Mouse (Mus musculus): ENCODE measurements around the gene Kcnip4.

Gene Kcnip4

GRCm38 (mm10) chr5:49352061-49352460, 172.6 kb downstream of the Kcnip4 start:
- no peak for DNase-seq (ENCODE audit: low spot score in 2 of 2)

- DNase-seq (ENCODE audit: low spot score in 2 of 2) = peak in 1 of 2 experiments; percentile 49
These were observed 174.4 kb downstream of the Kcnip4 start for GRCm38 (mm10) chr5:49350126-49350909.

- no peak for DNase-seq (ENCODE audit: low spot score in 2 of 2)
These were observed 175.2 kb downstream of the Kcnip4 start for GRCm38 (mm10) chr5:49349541-49349940.

- DNase-seq (ENCODE audit: low spot score in 2 of 2) = no peak
These were observed 176.2 kb downstream of the Kcnip4 start for GRCm38 (mm10) chr5:49348511-49348910.

GRCm38 (mm10) chr5:49344606-49345005, 180.1 kb downstream of the Kcnip4 start:
- DNase-seq (ENCODE audit: low spot score in 2 of 2) = no peak

GRCm38 (mm10) chr5:49337164-49337563, 187.5 kb downstream of the Kcnip4 start:
- DNase-seq (ENCODE audit: low spot score in 2 of 2) = no peak

GRCm38 (mm10) chr5:49333063-49333462, 191.6 kb downstream of the Kcnip4 start:
- no peak for DNase-seq (ENCODE audit: low spot score in 2 of 2)

GRCm38 (mm10) chr5:49329023-49329422, 195.7 kb downstream of the Kcnip4 start:
- DNase-seq (ENCODE audit: low spot score in 2 of 2) = no peak

GRCm38 (mm10) chr5:49318661-49319060, 206.0 kb downstream of the Kcnip4 start:
- no peak for DNase-seq (ENCODE audit: low spot score in 2 of 2)

GRCm38 (mm10) chr5:49317869-49318268, 206.8 kb downstream of the Kcnip4 start:
- DNase-seq (ENCODE audit: low spot score in 2 of 2) = no peak

- no peak for DNase-seq (ENCODE audit: low spot score in 2 of 2)
These were observed 217.9 kb downstream of the Kcnip4 start for GRCm38 (mm10) chr5:49306796-49307195.

GRCm38 (mm10) chr5:49305321-49305720, 219.4 kb downstream of the Kcnip4 start:
- DNase-seq (ENCODE audit: low spot score in 2 of 2) = no peak

- DNase-seq (ENCODE audit: low spot score in 2 of 2) = no peak
These were observed 226.1 kb downstream of the Kcnip4 start for GRCm38 (mm10) chr5:49298654-49299053.

- no peak for DNase-seq (ENCODE audit: low spot score in 2 of 2)
These were observed 232.3 kb downstream of the Kcnip4 start for GRCm38 (mm10) chr5:49292421-49292820.

- no peak for DNase-seq (ENCODE audit: low spot score in 2 of 2)
These were observed 232.9 kb downstream of the Kcnip4 start for GRCm38 (mm10) chr5:49291801-49292200.

GRCm38 (mm10) chr5:49285455-49286135, 239.1 kb downstream of the Kcnip4 start:
- peak in 1 of 2 experiments; percentile 13 for DNase-seq (ENCODE audit: low spot score in 2 of 2)

GRCm38 (mm10) chr5:49284776-49285175, 239.9 kb downstream of the Kcnip4 start:
- no peak for DNase-seq (ENCODE audit: low spot score in 2 of 2)

GRCm38 (mm10) chr5:49283403-49283802, 241.3 kb downstream of the Kcnip4 start:
- no peak for DNase-seq (ENCODE audit: low spot score in 2 of 2)

GRCm38 (mm10) chr5:49271864-49272263, 252.8 kb downstream of the Kcnip4 start:
- DNase-seq (ENCODE audit: low spot score in 2 of 2) = no peak

GRCm38 (mm10) chr5:49268807-49269206, 255.9 kb downstream of the Kcnip4 start:
- DNase-seq (ENCODE audit: low spot score in 2 of 2) = no peak

GRCm38 (mm10) chr5:49259356-49259755, 265.4 kb downstream of the Kcnip4 start:
- DNase-seq (ENCODE audit: low spot score in 2 of 2) = no peak

- DNase-seq (ENCODE audit: low spot score in 2 of 2) = no peak
These were observed 267.9 kb downstream of the Kcnip4 start for GRCm38 (mm10) chr5:49256850-49257249.

GRCm38 (mm10) chr5:49255983-49256382, 268.7 kb downstream of the Kcnip4 start:
- DNase-seq (ENCODE audit: low spot score in 2 of 2) = no peak
